Comparison of ENCODE assay signal across 8 mouse cellular contexts in genomic region chr19:6057313-6058096, GRCm38 (mm10). TPM values are rescaled to one million over a fixed set of nuclear protein-coding genes. Genes with fewer than 3 reads are reported as not detected.
A peak's percentile ranks its signal among the peaks of the same experiment; 100 is the strongest.
DNase-seq lines count a peak whose midpoint lies in the region; ATAC-seq lines count a peak whose summit lies in the region.

Mrpl49 (minus strand) TSS chr19:6057785.
Fau (plus strand) TSS chr19:6057844.

- peak within 1 kb of the TSS; percentile 89 for H3K9ac ChIP-seq in hindbrain, embryonic 12.5 days

- H3K9me3 ChIP-seq in hindbrain, embryonic 12.5 days (replicated peaks): no peaks in the 10 kb centered on the region

- peak; percentile 98 for DNase-seq in Muller cell, postnatal 12 days (ENCODE audit: inconsistent ontology term)
- peak; percentile 99 for DNase-seq in cerebellum, adult 9-11 months
- DNase-seq in frontal cortex, postnatal 10 days (ENCODE audit: low spot score in 2 of 2): peak; percentile 98 to 99
- DNase-seq in layer of hippocampus, postnatal 14 days (ENCODE audit: low spot score in 2 of 2): peak; percentile 98 to 99
- DNase-seq in lung, postnatal 14 days: peak; percentile 99
- DNase-seq in retina, adult 2 months (ENCODE audit: low read depth, low spot score): peak; percentile 97
- peak; percentile 99 for DNase-seq in thymus, postnatal 36 days

- no peaks in the 10 kb centered on the region for H3K27me3 ChIP-seq in hindbrain, embryonic 12.5 days

- H3K4me2 ChIP-seq in hindbrain, embryonic 12.5 days (replicated peaks): peak within 1 kb of the TSS; percentile 87

- H3K4me3 ChIP-seq in hindbrain, embryonic 12.5 days: peak within 1 kb of the TSS; percentile 88

- under 1% methylated on average over 62 of the region's 63 CpGs for WGBS in hindbrain, embryonic 12.5 days

- H3K27ac ChIP-seq in hindbrain, embryonic 12.5 days: peak within 1 kb of the TSS; percentile 80

- H3K36me3 ChIP-seq in hindbrain, embryonic 12.5 days: peaks cover 43% of the 10 kb centered on the region

- peak; percentile 86 for ATAC-seq in hindbrain, embryonic 12.5 days (ENCODE audit: low FRiP score)

- H3K4me1 ChIP-seq in hindbrain, embryonic 12.5 days: peaks cover 29% of the 10 kb centered on the region

RNA-seq across cellular contexts. Expression of gene Mrpl49, which starts in this region (rescaled TPM):
- polyA plus RNA-seq in hindbrain, embryonic 12.5 days (2016; fragmentation: Nextera tagmentation; extraction: Ambion mirVana): 65.1 and 67.5 TPM in 2 replicates
- 10 to 100 TPM; 39.9 to 50.8 TPM for total RNA-seq in layer of hippocampus, postnatal 14 days (2021)

RNA-seq across cellular contexts. Expression of gene Fau, which starts in this region (rescaled TPM):
- polyA plus RNA-seq in hindbrain, embryonic 12.5 days (2016; fragmentation: Nextera tagmentation; extraction: Ambion mirVana): 561 and 621 TPM in 2 replicates
- total RNA-seq in layer of hippocampus, postnatal 14 days (2021): 100 to 1,000 TPM; 583 to 634 TPM

Comparison
In these comparisons a context has a peak if more than half of its experiments do, and no peak if none do; other contexts are left out.
1. Peak in every context shown above with its lines: DNase-seq, ATAC-seq, H3K4me3 ChIP-seq and H3K27ac ChIP-seq.